Mouse (Mus musculus) erythroblast, embryonic 14.5 days (primary cell): ENCODE results near the gene Shisal2a.

Experiments used
- GATA1 ChIP-seq: IDR thresholded peaks from 2 replicates; pipeline ENCODE4 v1.6.1; 2012; ENCODE audit warnings: low read length, inconsistent platforms, mixed read lengths
- TAL1 ChIP-seq: IDR thresholded peaks from 3 replicates; pipeline ENCODE4 v1.6.1; 2012; ENCODE audit warnings: low read length, inconsistent platforms, mixed read lengths

DNA sequence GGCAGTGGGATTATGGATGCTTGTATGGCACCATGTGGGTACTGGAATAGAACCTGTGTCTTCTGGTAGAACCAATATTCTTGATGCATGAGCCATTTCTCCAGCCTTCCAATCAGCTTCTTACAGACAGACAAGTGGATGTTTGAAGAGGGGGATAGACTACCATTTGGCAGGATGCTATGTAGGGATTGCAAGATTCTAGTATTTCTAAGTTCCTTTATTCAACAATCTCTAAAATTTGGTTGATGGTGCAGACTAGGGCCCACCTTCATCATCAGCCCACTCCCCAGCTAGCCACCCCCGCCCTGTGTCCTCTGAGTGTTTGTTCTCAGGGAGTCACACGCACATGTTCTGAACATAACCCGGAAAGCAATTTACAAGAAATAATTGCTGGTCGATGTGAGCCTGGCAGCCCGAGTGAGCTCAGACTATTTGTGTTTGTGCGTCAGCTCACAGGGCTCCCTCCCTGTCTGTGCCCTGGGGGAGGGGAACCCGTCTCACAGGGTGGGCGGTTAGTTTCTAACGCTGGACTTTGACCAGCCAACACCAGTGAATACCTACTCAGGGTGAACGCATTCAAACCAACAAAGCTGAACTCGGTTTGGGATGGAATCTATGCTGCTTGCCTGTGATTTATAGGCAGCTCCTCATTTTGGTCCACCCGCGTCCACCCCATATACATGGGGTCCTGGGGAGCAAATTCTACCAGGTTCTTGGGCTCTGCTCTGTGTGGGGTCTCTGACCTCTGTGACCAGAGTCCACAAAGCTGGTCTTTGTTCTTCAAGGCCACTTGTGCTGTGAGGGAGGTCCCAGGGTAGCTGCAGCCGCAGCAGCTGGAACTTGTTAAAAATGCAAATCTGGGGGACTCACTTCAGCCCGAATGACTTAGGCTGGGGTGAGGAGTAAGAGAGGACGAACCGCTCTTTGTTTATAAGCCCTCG lies 20.6 kb downstream of the Shisal2a start:
- TF ChIP-seq GATA1: no peak
- TF ChIP-seq TAL1: no peak
